Mouse (Mus musculus) gonadal fat pad, adult 2 months (tissue): Measurements from ENCODE around the gene Cbx4. TPM values are rescaled to one million over a fixed set of nuclear protein-coding genes. Genes with fewer than 3 reads are reported as not detected.

Experiments
- DNase-seq: peaks from one replicate; pipeline ENCODE4 v3.0.0-alpha.2; 2012; ENCODE audit warnings: low read depth
- polyA plus RNA-seq: library from polyadenylated mRNA; depleted of rRNA; stranded (reverse); fragments of >200 nt; gene quantifications from 2 replicates; pipeline ENCODE4 v1.2.3, GENCODE M21; 2012

The Cbx4 gene
- polyA plus RNA-seq, 1 experiment = 13.2 TPM

DNA sequence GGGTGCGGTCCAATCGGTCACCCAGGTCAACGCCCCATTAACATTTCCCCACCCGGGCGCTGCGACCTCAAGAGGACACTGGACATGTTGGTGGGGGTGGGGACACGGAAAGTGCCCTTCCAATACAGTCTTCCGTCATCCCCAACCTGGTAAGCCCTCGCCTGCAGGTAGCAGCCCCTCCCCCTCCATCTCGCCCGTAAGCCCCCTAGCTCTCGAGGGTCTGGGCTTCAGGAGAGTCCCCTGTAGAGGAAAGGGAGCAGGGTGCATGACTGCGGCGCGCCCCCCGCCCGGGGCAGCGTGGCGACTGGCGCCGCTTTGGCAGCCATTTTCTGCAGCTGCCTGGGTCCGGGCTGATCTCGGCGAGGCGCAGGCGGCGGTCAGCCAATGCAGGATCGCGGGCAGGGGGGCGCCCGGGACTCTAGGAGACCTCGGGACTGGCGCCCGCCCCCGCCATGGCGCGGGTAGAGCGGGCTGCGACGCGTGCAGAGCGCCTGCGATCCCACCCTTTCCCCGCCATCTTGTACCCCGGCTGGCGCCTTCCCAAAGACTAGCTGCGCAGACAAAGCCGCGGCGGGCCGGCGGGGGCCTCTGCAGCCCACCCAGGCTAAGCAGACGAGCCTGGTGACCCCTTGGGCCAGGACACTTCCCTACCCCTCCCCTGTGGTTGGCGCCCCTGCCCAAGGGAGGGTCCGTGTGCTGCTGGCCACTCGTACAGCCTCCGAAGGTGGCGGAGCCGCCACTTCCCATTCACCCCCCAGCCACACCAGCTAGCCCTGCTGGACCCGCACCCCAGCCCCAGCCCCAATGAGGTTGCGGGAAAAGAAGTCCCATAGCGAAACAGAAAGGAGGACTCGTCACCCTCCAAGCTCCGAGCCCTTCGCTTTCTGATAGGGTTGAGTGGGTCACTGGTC is 29.5 kb downstream of the Cbx4 start:
- DNase-seq = no peak

GRCm38 (mm10) chr11:119055571-119056131 is 30.4 kb downstream of the Cbx4 start:
- DNase-seq = no peak

DNA sequence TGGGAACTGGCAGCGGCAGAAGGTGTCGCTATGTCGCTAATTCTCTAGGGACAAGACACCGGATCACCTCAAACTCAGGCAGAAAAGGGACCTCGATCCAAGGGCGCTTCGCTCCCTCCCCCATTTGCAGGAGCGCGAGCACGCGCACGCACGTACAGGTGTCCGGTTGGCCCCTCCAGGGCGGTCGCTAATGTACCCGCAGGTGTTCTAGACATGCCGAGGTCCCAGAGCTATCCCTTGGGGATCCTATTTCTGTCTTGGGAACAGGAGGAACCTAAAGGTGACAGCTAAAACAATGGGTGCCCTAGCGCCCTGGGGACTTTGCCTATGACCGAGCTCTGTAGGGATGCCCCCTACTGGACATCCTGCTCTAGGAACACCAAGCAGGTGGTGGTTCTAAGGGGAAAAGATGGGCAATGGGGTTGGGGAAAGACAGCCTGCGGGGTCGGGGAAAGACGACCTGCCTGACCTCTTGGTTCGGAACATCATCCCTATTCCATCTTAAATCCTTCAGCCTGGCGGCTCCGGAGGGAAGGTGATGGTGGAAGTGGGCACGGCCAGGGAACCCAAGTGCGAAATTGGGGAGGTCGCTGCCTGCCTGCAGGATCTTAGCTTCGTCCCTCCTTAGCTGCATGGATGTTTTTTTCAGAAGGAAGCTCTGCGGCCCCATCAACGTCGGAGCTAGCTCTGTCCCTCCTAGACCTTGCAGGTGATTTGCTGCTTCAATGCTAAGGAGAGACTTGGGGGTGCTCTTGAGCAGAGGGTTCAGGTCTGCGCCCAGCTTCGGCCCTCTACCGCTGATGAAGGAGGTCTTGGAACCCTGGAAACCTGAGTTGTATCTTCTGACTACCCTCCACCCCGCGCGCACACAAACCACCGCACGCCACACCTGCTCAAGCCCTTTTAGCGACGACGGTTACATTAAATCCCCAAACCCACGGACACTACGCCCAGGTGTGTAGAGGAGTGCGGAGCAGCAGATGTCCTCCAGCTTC is 31.4 kb downstream of the Cbx4 start:
- DNase-seq = no peak

DNA sequence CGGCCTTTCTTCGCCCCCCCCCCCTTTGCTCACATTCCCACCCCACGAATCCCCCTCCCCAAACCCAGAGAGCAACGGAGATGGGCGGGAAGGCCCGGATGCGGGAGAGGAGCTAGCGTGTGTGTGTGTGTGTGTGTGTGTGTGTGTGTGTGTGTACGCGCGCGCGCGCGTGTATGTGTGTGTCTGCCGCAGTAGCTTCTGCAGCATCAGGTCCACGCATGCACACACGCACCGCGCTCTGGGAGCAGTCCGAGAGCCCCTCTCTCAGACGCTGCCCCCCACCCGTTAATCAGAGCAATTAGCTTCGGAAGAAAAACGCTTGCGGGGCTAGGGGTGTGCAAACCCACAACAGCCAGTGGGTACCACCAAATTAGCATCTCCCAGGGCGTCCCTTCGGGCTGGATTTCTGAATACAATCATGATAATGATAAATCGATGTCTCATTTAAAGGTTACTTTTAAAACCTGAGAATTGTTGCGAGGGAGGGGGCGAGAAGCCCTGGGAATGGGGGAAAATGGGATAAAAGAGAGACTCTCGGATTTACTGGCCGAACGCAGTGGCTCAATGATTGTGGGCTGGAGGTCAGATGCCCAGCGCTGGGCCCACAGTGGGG is 32.2 kb downstream of the Cbx4 start:
- no peak for DNase-seq

DNA sequence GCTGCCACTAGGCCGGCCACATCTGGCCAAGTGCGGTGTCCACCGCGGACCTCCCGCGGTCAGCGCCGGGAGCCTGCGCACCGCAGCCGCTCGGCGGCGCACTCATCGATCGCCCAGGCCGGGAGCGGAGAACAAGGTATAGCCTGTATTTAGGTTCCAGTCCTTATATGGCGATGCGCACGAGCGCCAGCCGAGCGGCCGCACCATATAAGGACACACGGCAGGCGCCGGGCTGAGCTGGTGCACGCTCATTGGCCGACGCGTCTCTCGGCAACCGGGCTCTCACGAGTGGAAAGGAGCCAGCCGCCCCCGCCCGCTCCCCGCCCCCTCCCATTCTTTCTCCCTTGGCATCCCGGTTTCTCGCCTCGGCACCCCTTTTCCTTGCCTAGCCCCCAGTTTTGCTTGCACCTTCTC is 32.8 kb downstream of the Cbx4 start:
- DNase-seq = no peak

DNA sequence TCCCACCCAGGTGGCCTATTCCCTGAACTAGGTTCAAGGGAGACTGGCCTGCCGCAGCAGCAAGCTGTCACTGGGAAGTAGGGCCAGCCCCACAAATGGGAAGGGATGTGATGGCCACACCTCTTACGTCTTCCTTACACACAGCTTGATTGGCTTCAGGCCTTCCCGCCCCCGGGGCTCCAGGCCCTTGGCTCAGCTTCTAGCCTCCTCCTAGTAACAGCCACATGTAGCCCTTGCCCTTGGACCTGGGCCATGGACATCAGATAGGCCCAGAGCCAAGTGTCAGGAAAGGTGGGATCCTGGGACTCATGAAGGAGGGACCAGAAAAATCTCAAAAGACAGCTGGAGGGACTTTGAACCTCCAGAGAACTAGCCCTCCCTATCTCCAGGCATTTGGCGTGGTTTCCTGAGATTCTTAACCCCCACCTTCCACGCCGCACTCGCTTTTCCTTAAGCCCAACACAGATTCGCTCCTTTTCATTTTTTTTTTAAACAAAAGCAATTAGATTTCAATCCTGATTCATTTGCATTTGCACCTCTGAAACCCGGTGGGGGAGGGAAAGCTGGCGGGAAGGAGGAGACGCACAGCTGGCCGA is 33.3 kb downstream of the Cbx4 start:
- DNase-seq = no peak

GRCm38 (mm10) chr11:119051927-119052660 is 33.9 kb downstream of the Cbx4 start:
- DNase-seq = no peak

GRCm38 (mm10) chr11:119051426-119051825 is 34.6 kb downstream of the Cbx4 start:
- no peak for DNase-seq

GRCm38 (mm10) chr11:119050361-119050760 is 35.7 kb downstream of the Cbx4 start:
- no peak for DNase-seq

- DNase-seq = no peak
Measured at GRCm38 (mm10) chr11:119048133-119048510, 37.9 kb downstream of the Cbx4 start.

DNA sequence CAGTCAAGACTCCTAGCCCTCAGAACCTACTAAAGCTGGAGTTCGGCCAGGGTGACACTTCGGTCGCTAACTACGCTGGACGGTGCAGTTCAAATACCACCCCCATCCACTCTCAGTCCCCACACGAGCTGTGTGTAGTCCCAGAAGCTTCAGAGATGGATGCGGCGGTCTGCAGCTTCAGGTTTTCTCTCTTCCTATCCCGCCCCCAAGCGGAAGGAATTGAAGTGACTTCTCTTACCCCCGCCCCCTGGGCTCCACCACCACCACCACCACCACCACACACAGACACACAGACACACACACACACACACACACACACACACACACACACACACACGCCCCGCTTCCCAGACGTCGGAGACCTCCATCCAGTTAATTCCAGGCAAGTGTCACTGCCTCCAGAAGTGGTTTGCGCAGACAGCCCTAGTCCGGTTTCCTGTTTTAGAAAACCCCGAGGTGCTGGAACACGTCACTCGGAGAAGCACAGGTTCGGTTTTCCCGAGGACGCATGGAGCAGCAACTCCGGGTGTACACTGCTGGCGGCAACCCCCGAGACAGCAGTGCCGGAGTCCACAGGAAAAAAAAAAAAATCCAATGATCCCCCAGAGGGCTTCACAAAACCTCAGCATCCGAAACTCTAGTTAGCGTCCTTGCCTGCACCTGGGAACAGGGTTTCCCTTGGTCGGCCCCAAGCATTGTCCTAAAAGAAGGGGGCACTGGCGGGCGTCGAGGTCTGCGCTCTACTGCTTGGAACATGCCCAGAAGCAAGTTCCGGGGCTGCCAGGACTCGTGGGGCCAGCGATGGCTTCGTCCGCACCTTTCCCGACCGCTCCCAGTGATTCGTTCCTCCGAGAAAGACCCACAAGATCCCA is 38.5 kb downstream of the Cbx4 start:
- DNase-seq = no peak

DNA sequence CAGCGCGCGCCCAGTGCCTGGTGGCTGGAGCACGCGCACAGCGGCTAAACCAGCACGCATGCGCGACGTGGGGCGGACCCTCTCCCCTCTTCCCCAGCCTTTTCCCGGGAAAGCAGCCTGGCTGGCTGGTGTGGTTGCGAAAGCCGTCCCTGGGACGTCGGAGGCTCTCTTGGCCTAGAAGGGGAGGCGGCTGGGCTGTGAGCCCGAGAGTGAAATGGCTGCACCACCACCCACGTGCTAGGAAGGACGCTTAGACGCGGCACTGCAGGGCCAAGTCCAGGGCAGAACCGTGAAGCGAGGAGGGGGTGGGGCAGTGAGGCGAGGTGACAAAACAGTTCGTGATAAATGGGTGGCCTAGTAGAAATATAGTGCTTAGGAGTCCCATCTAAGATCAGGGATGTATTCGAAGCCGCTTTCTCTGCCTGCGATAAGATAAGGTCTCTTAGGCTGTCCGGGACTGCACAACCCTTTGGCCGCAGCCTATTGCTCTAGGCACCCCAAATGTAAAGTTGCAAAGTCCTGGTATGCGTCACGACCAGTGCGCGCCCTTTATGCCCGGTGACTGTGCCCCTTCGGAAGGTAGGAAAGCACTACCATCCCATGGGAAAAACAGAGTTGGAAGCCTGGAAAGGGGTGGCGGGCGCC is 39.3 kb downstream of the Cbx4 start:
- DNase-seq = no peak

GRCm38 (mm10) chr11:119044551-119045337 is 41.3 kb downstream of the Cbx4 start:
- DNase-seq = no peak

- no peak for DNase-seq
Measured at GRCm38 (mm10) chr11:119043761-119044550, 42.1 kb downstream of the Cbx4 start.

DNA sequence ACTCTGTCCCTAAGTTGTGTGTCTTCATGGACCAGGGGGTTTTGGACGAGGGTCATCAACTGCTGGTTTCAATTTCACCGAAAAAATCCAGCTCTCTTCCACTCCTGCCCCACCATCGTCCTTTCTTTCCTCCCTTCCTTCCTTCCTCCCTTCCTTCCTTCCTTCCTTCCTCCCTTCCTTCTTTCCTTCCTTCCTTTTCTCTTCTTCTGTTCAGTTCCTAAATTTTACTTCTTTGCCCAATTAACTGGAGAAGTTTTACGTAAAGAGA is 42.8 kb downstream of the Cbx4 start:
- DNase-seq = no peak

DNA sequence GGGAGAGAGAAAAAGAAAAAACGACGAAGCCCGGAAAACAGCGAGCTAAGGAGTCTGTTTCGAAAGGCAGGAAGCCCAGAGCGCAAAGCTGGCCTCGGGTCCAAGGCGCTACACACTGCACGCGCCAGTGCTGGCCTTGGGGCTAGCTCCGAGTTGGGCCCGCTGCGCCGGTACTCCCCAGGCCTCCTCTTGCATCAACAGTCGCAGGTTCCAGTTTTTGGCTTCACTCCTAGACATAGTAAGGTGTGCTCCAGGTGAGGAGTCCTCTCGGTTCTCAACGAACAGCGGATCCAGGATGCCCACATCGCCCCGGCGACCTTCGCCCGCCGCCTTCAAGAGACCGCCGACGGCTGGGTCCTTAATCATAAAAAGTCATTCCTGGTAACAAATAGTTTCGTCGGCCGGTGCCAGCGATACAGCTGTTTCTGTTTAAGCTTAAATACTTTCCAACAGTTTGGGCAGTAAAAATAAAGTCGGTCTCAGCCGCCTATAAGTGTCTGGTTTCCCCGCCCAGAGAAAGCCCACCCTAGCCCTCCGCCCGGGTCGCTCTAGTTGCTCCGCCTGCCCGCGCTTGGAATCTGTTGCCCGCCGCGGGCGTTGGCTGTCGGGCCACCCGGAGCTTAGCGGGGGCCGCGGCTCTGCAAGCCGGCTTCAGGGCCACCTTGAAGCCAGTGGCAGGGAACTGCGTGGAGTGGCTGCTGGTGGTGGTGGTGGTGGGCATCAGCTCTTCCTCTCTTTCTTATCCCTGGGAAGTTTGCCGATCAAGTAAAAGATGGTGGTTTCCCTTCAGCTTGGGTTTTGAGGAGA is 43.4 kb downstream of the Cbx4 start:
- DNase-seq = no peak
